Mouse (Mus musculus) olfactory bulb, adult 2 months (tissue): ENCODE data around the gene Rgsl1.

Experiments used
- CTCF ChIP-seq: fragments of 200-500 bp; IDR thresholded peaks from 2 replicates; pipeline ENCODE4 v1.5.1; 2012; ENCODE audit warnings: low read depth, mild to moderate bottlenecking, low read length, moderate library complexity; ENCODE audit not compliant: insufficient read depth
- POLR2A ChIP-seq: fragments of 200-500 bp; IDR thresholded peaks from 2 replicates; pipeline ENCODE4 v1.6.1; 2012; ENCODE audit warnings: mild to moderate bottlenecking, low read depth, low read length, moderate library complexity; ENCODE audit not compliant: insufficient read depth

- TF ChIP-seq CTCF = no peak
- no peak for TF ChIP-seq POLR2A
Observed at GRCm38 (mm10) chr1:153752521-153752920, 91.4 kb downstream of the Rgsl1 start.
